Comparison of ENCODE assay signal across 8 mouse cellular contexts in the genomic region with DNA sequence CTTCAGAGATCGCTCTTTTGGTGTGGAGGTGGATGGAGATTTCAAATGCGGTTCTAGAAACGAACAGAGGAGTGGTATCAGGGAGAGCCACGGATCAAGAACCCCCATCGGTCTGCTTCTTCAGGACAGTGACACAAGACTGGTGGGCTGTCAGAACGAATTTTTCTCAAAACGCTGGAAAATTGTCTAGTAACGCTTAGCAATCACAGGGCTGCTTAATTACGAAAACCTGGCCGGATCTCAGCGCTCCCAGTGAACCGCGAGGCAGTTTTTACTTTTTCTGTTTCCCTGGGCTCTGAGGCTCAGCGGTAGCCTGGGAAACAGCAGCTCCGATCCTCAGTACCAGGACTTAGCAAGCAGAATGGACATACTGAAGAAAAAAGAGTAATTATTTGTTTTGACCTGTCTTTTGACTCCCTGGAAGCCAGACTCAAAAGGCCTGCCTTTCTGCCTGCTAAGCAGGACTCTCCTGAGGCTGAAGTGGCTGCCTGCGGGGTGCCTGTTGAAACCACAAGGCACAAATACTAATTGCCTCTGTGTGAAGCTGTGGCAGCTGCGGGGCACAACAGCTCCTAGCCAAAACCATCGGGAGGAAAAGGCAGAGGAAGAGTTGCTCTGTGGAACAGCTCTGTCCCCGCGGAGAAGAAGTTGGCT.
DNase-seq lines count a peak whose midpoint lies in the region; ATAC-seq lines count a peak whose summit lies in the region.

No protein-coding gene starts in this region.

- no peak overlapping the region for H3K27ac ChIP-seq in liver, embryonic 11.5 days (ENCODE audit: low read depth, low read length)
- H3K27ac ChIP-seq in forebrain, embryonic 10.5 days = no peak overlapping the region
- no peak overlapping the region for H3K27ac ChIP-seq in neural tube, embryonic 14.5 days (ENCODE audit: low read depth, low read length)

- H3K36me3 ChIP-seq in liver, embryonic 11.5 days (ENCODE audit: control insufficient read depth, insufficient read depth, low read length) = no peaks in the 10 kb centered on the region
- H3K36me3 ChIP-seq in forebrain, embryonic 10.5 days (replicated peaks) = no peaks in the 10 kb centered on the region
- no peaks in the 10 kb centered on the region for H3K36me3 ChIP-seq in neural tube, embryonic 14.5 days (ENCODE audit: control insufficient read depth, insufficient read depth, low read length)

- ATAC-seq in liver, embryonic 11.5 days (replicated peaks; ENCODE audit: low FRiP score) = no peak
- peak; percentile 79; the same call in 1 of the 2 replicates for ATAC-seq in neural tube, embryonic 14.5 days (ENCODE audit: low read depth)
- ATAC-seq in megakaryocyte progenitor cell, adult 5-6 weeks (replicated peaks; ENCODE audit: poor library complexity) = no peak

- H3K27me3 ChIP-seq in liver, embryonic 11.5 days (replicated peaks; ENCODE audit: control insufficient read depth, insufficient read depth, low read length) = no peaks in the 10 kb centered on the region
- peaks cover 40% of the 10 kb centered on the region for H3K27me3 ChIP-seq in forebrain, embryonic 10.5 days (ENCODE audit: poor library complexity, severe bottlenecking)
- no peaks in the 10 kb centered on the region for H3K27me3 ChIP-seq in neural tube, embryonic 14.5 days (ENCODE audit: control insufficient read depth, insufficient read depth, low read length)

- peak overlapping the region; percentile 25; the same call in 1 of the 2 replicates for H3K4me2 ChIP-seq in liver, embryonic 11.5 days
- H3K4me2 ChIP-seq in neural tube, embryonic 14.5 days (ENCODE audit: low read depth, low read length) = 0 out of 2 replicates have a peak overlapping the region, but pooled peaks have one; percentile 8

- no peak for DNase-seq in liver, embryonic 11.5 days (ENCODE audit: low spot score)
- DNase-seq in liver = no peak
- DNase-seq in forebrain, embryonic 10.5 days (ENCODE audit: extremely low spot score, low spot score) = peak; percentile 64
- peak; percentile 25 for DNase-seq in layer of hippocampus, adult 9-11 months
- no peak for DNase-seq in thymus, postnatal 36 days
- DNase-seq in thymus, postnatal 14 days = no peak

- H3K9ac ChIP-seq in liver, embryonic 11.5 days (ENCODE audit: low read depth, low read length) = no peak overlapping the region
- no peak overlapping the region for H3K9ac ChIP-seq in neural tube, embryonic 14.5 days (replicated peaks; ENCODE audit: low read depth, low read length)

- H3K4me3 ChIP-seq in liver, embryonic 11.5 days (ENCODE audit: low read depth, low read length) = no peak overlapping the region
- H3K4me3 ChIP-seq in forebrain, embryonic 10.5 days = peak overlapping the region; percentile 37
- no peak overlapping the region for H3K4me3 ChIP-seq in neural tube, embryonic 14.5 days (ENCODE audit: low read depth, low read length)

- no peaks in the 10 kb centered on the region for H3K9me3 ChIP-seq in liver, embryonic 11.5 days (ENCODE audit: control insufficient read depth, low read length)
- H3K9me3 ChIP-seq in forebrain, embryonic 10.5 days = no peaks in the 10 kb centered on the region
- H3K9me3 ChIP-seq in neural tube, embryonic 14.5 days (ENCODE audit: control insufficient read depth, low read length) = no peaks in the 10 kb centered on the region

- H3K4me1 ChIP-seq in liver, embryonic 11.5 days (replicated peaks; ENCODE audit: control insufficient read depth, insufficient read depth, low read length) = no peaks in the 10 kb centered on the region
- peaks cover 21% of the 10 kb centered on the region for H3K4me1 ChIP-seq in forebrain, embryonic 10.5 days
- H3K4me1 ChIP-seq in neural tube, embryonic 14.5 days (ENCODE audit: control insufficient read depth, insufficient read depth, low read length) = no peaks in the 10 kb centered on the region

- WGBS in liver, embryonic 11.5 days = 40% methylated on average over 20 of the region's 20 CpGs
- 15% methylated on average over 20 of the region's 20 CpGs for WGBS in forebrain, embryonic 10.5 days
- 29% methylated on average over 20 of the region's 20 CpGs for WGBS in neural tube, embryonic 14.5 days

Comparison
In these comparisons a context has a peak if more than half of its experiments do, and no peak if none do; other contexts are left out.
1. DNase-seq: peak in forebrain, embryonic 10.5 days (single experiment) and layer of hippocampus, adult 9-11 months (single experiment); none in liver, embryonic 11.5 days (single experiment), liver (single experiment), thymus, postnatal 36 days (0 of 2) and thymus, postnatal 14 days (single experiment).